In genomic region chr16:93272146-93272545, GRCm38 (mm10) we compare ENCODE assay signal across 20 mouse cellular contexts.
DNase-seq lines count a peak whose midpoint lies in the region; ATAC-seq lines count a peak whose summit lies in the region.
"Had no signal": no experiment of that assay in that cellular context is flagged by ENCODE, and none has a peak within 500 bp of the region (broad histone marks: within the 10 kb centered on the region; RNA-seq: fewer than 3 reads in every experiment).

No protein-coding gene starts in this region.

- 40% methylated on average over 6 of the region's 6 CpGs for WGBS in kidney, embryonic 14.5 days
- 56% methylated on average over 6 of the region's 6 CpGs for WGBS in embryonic facial prominence, embryonic 14.5 days
- 13% methylated on average over 6 of the region's 6 CpGs for WGBS in limb, embryonic 13.5 days

- DNase-seq in embryo, embryonic 10.5 days (ENCODE audit: low spot score): peak; percentile 19
- no peak for DNase-seq in embryo, embryonic 10 days (ENCODE audit: low spot score)
- no peak for DNase-seq in kidney, postnatal 14 days
- no peak for DNase-seq in embryonic facial prominence, embryonic 14.5 days (ENCODE audit: low spot score)
- DNase-seq in thymus, postnatal 36 days: no peak
- no peak for DNase-seq in frontal cortex, postnatal 10 days (ENCODE audit: low spot score in 2 of 2)
- DNase-seq: adrenal gland, postnatal 14 days; cerebellum, adult 9-10 months; gastrocnemius, postnatal 14 days; kidney, postnatal 10 days; right cerebral cortex, adult 18-20 months; thymus, adult 2 months had no signal

- H3K9ac ChIP-seq in kidney, embryonic 14.5 days (ENCODE audit: low read depth, low read length): no peak overlapping the region
- H3K9ac ChIP-seq in embryonic facial prominence, embryonic 14.5 days (ENCODE audit: low read depth, low read length): no peak overlapping the region
- H3K9ac ChIP-seq in limb, embryonic 13.5 days: no peak overlapping the region
- H3K9ac ChIP-seq: forebrain, embryonic 15.5 days; intestine, embryonic 15.5 days; midbrain, embryonic 12.5 days; neural tube, embryonic 15.5 days had no signal

- H3K36me3 ChIP-seq in kidney, embryonic 14.5 days (ENCODE audit: control insufficient read depth, insufficient read depth, low read length): no peaks in the 10 kb centered on the region
- H3K36me3 ChIP-seq in embryonic facial prominence, embryonic 14.5 days (ENCODE audit: control insufficient read depth, insufficient read depth, low read length): no peaks in the 10 kb centered on the region
- no peaks in the 10 kb centered on the region for H3K36me3 ChIP-seq in limb, embryonic 13.5 days
- H3K36me3 ChIP-seq: forebrain, embryonic 15.5 days; intestine, embryonic 15.5 days; midbrain, embryonic 12.5 days; neural tube, embryonic 15.5 days had no signal

- no peak overlapping the region for H3K27ac ChIP-seq in kidney, embryonic 14.5 days (ENCODE audit: low read depth, low read length)
- H3K27ac ChIP-seq in embryonic facial prominence, embryonic 14.5 days (replicated peaks; ENCODE audit: low read depth, low read length): no peak overlapping the region
- no peak overlapping the region for H3K27ac ChIP-seq in limb, embryonic 13.5 days
- H3K27ac ChIP-seq: forebrain, embryonic 15.5 days; intestine, embryonic 15.5 days; midbrain, embryonic 12.5 days; neural tube, embryonic 15.5 days had no signal

- 0 out of 2 replicates have a peak, but pooled peaks cover 10% of the 10 kb centered on the region for H3K4me1 ChIP-seq in kidney, embryonic 14.5 days (ENCODE audit: control insufficient read depth, insufficient read depth, low read length)
- H3K4me1 ChIP-seq in embryonic facial prominence, embryonic 14.5 days (ENCODE audit: control insufficient read depth, insufficient read depth, low read length): peaks cover 5% of the 10 kb centered on the region; the same call in 1 of the 2 replicates
- H3K4me1 ChIP-seq in limb, embryonic 13.5 days: peaks cover 15% of the 10 kb centered on the region
- H3K4me1 ChIP-seq: forebrain, embryonic 15.5 days; intestine, embryonic 15.5 days had no signal

- H3K4me3 ChIP-seq in kidney, embryonic 14.5 days (ENCODE audit: low read length): no peak overlapping the region
- no peak overlapping the region for H3K4me3 ChIP-seq in embryonic facial prominence, embryonic 14.5 days (ENCODE audit: low read depth, low read length)
- H3K4me3 ChIP-seq in limb, embryonic 13.5 days: no peak overlapping the region
- H3K4me3 ChIP-seq: forebrain, embryonic 15.5 days; intestine, embryonic 15.5 days; midbrain, embryonic 12.5 days; neural tube, embryonic 15.5 days had no signal

- 0 out of 2 replicates have a peak overlapping the region, but pooled peaks have one; percentile 21 for H3K4me2 ChIP-seq in kidney, embryonic 14.5 days (replicated peaks; ENCODE audit: low read depth, low read length)
- H3K4me2 ChIP-seq in embryonic facial prominence, embryonic 14.5 days (ENCODE audit: low read depth, low read length): peak overlapping the region; percentile 32; the same call in 1 of the 2 replicates
- H3K4me2 ChIP-seq in limb, embryonic 13.5 days (replicated peaks): peak overlapping the region; percentile 34
- H3K4me2 ChIP-seq: forebrain, embryonic 15.5 days; heart, embryonic 11.5 days; intestine, embryonic 15.5 days; midbrain, embryonic 12.5 days; neural tube, embryonic 15.5 days had no signal

- no peaks in the 10 kb centered on the region for H3K9me3 ChIP-seq in kidney, embryonic 14.5 days (ENCODE audit: control insufficient read depth, low read length)
- H3K9me3 ChIP-seq in embryonic facial prominence, embryonic 14.5 days (ENCODE audit: control insufficient read depth, low read length): no peaks in the 10 kb centered on the region
- H3K9me3 ChIP-seq in limb, embryonic 13.5 days: no peaks in the 10 kb centered on the region
- H3K9me3 ChIP-seq: forebrain, embryonic 15.5 days; intestine, embryonic 15.5 days; midbrain, embryonic 12.5 days; neural tube, embryonic 15.5 days had no signal

- ATAC-seq in kidney, embryonic 14.5 days (ENCODE audit: low FRiP score, low TSS enrichment): no peak
- ATAC-seq in embryonic facial prominence, embryonic 14.5 days (ENCODE audit: low read depth): no peak
- no peak for ATAC-seq in limb, embryonic 13.5 days (ENCODE audit: low FRiP score, low read depth)
- ATAC-seq: forebrain, embryonic 15.5 days; intestine, embryonic 15.5 days; lung, postnatal 0 days had no signal

- H3K27me3 ChIP-seq in kidney, embryonic 14.5 days (ENCODE audit: control insufficient read depth, insufficient read depth, low read length): peaks cover 3% of the 10 kb centered on the region; the same call in 1 of the 2 replicates
- no peaks in the 10 kb centered on the region; the same call in 1 of the 2 replicates for H3K27me3 ChIP-seq in embryonic facial prominence, embryonic 14.5 days (replicated peaks; ENCODE audit: control insufficient read depth, insufficient read depth, low read length)
- peaks cover 57% of the 10 kb centered on the region for H3K27me3 ChIP-seq in limb, embryonic 13.5 days
- H3K27me3 ChIP-seq: forebrain, embryonic 15.5 days; intestine, embryonic 15.5 days; midbrain, embryonic 12.5 days; neural tube, embryonic 15.5 days had no signal
